Mouse (Mus musculus) brain, embryonic 14.5 days (tissue): ENCODE data around the gene Hoxd9. TPM values are rescaled to one million over a fixed set of nuclear protein-coding genes. Genes with fewer than 3 reads are reported as not detected.

ENCODE experiments used
- DNase-seq: peaks from one replicate; pipeline ENCODE4 v3.0.0-alpha.2; 2011; ENCODE audit warnings: low read depth
- CTCF ChIP-seq: fragments of 200-500 bp; IDR thresholded peaks from 2 replicates; pipeline ENCODE4 v1.5.1; 2012; ENCODE audit warnings: inconsistent platforms, mild to moderate bottlenecking, moderate library complexity, borderline replicate concordance; ENCODE audit not compliant: insufficient read depth, insufficient read length; ENCODE audit errors: extremely low read depth
- POLR2A ChIP-seq: fragments of 200-500 bp; IDR thresholded peaks from 2 replicates; pipeline ENCODE4 v1.6.1; 2012; ENCODE audit warnings: mild to moderate bottlenecking, inconsistent platforms, borderline replicate concordance; ENCODE audit not compliant: poor library complexity, insufficient read depth, insufficient read length, severe bottlenecking; ENCODE audit errors: extremely low read depth
- polyA plus RNA-seq: library from polyadenylated mRNA; depleted of rRNA; stranded (reverse); fragments of >200 nt; gene quantifications from 2 replicates; pipeline ENCODE4 v1.2.3, GENCODE M21; 2012; rRNA removed

Hoxd9 gene
- 0.19 and 0.36 TPM in 2 replicates for polyA plus RNA-seq

GRCm38 (mm10) chr2:74697567-74698121 is at the start of gene Hoxd9:
Hoxd9 (plus strand) TSS chr2:74697727.
- TF ChIP-seq POLR2A (no peak), CTCF (peak; percentile 24; the same call in 1 of the 2 replicates)
- DNase-seq = peak; percentile 69

GRCm38 (mm10) chr2:74652996-74653340 is 44.6 kb upstream of the Hoxd9 start:
- no peak for DNase-seq
- TF ChIP-seq CTCF (no peak), POLR2A (no peak)

- TF ChIP-seq CTCF = no peak
- no peak for TF ChIP-seq POLR2A
- peak; percentile 52 for DNase-seq
Observed at GRCm38 (mm10) chr2:74653781-74654535, 43.6 kb upstream of the Hoxd9 start.

- no peak for TF ChIP-seq CTCF
- TF ChIP-seq POLR2A = no peak
- peak; percentile 19 for DNase-seq
Observed at GRCm38 (mm10) chr2:74654743-74655419, 42.6 kb upstream of the Hoxd9 start.

GRCm38 (mm10) chr2:74655420-74655781 is 42.1 kb upstream of the Hoxd9 start:
- peak; percentile 20 for DNase-seq
- TF ChIP-seq POLR2A (no peak), CTCF (peak; percentile 25; the same call in 1 of the 2 replicates)

- DNase-seq = peak; percentile 47
- TF ChIP-seq CTCF = peak; percentile 23; the same call in 1 of the 2 replicates
- no peak for TF ChIP-seq POLR2A
Observed at GRCm38 (mm10) chr2:74655821-74656631, 41.5 kb upstream of the Hoxd9 start.

GRCm38 (mm10) chr2:74656632-74657021 is 40.9 kb upstream of the Hoxd9 start:
- no peak for TF ChIP-seq CTCF
- no peak for TF ChIP-seq POLR2A
- DNase-seq = peak; percentile 56

- peak; percentile 56 for DNase-seq
- no peak for TF ChIP-seq CTCF
- TF ChIP-seq POLR2A = no peak
Observed at GRCm38 (mm10) chr2:74657251-74658023, 40.1 kb upstream of the Hoxd9 start.

- peak; percentile 61 for DNase-seq
- TF ChIP-seq POLR2A = no peak
- no peak for TF ChIP-seq CTCF
Observed at GRCm38 (mm10) chr2:74658024-74658666, 39.4 kb upstream of the Hoxd9 start.
